Comparison of ENCODE assay signal across 17 mouse cellular contexts in genomic region chr14:75501501-75501990, GRCm38 (mm10). TPM values are rescaled to one million over a fixed set of nuclear protein-coding genes. Genes with fewer than 3 reads are reported as not detected.
"Had no signal": no experiment of that assay in that cellular context is flagged by ENCODE, and none has a peak within 500 bp of the region (broad histone marks: within the 10 kb centered on the region; RNA-seq: fewer than 3 reads in every experiment).

No protein-coding gene starts in this region.

- H3K9ac ChIP-seq: liver, embryonic 15.5 days; midbrain, embryonic 13.5 days; neural tube, embryonic 12.5 days; stomach, embryonic 15.5 days had no signal

- H3K4me3 ChIP-seq: limb, embryonic 10.5 days; liver, embryonic 15.5 days; midbrain, embryonic 13.5 days; neural tube, embryonic 12.5 days; stomach, embryonic 15.5 days had no signal

- H3K4me1 ChIP-seq: limb, embryonic 10.5 days; liver, embryonic 15.5 days; stomach, embryonic 15.5 days had no signal

- DNase-seq: kidney, adult 11 months; kidney, postnatal 14 days; lung, adult 2 months; lung, postnatal 36 days; right cerebral cortex, postnatal 14 days; thymus, adult 2 months; thymus, postnatal 25 days had no signal

- H3K9me3 ChIP-seq: limb, embryonic 10.5 days; liver, embryonic 15.5 days; midbrain, embryonic 13.5 days; neural tube, embryonic 12.5 days; stomach, embryonic 15.5 days had no signal

- H3K4me2 ChIP-seq: liver, embryonic 11.5 days; liver, embryonic 15.5 days; midbrain, embryonic 13.5 days; neural tube, embryonic 12.5 days; stomach, embryonic 15.5 days had no signal

- H3K27ac ChIP-seq: limb, embryonic 10.5 days; liver, embryonic 15.5 days; midbrain, embryonic 13.5 days; neural tube, embryonic 12.5 days; stomach, embryonic 15.5 days had no signal

- ATAC-seq: lung, postnatal 0 days; midbrain, embryonic 13.5 days had no signal

- H3K36me3 ChIP-seq: limb, embryonic 10.5 days; liver, embryonic 15.5 days; midbrain, embryonic 13.5 days; neural tube, embryonic 12.5 days; stomach, embryonic 15.5 days had no signal

- H3K27me3 ChIP-seq: liver, embryonic 15.5 days; neural tube, embryonic 12.5 days; stomach, embryonic 15.5 days had no signal

RNA-seq across cellular contexts. Expression of gene Siah3, which starts 45.8 kb away (rescaled TPM):
- total RNA-seq: megakaryocyte progenitor cell, adult 5-6 weeks; neutrophil, adult 5-6 weeks had no signal
- polyA plus RNA-seq: limb, embryonic 10.5 days; lung, postnatal 0 days; testis, adult 2 months had no signal
